Mouse (Mus musculus) liver, embryonic 14.5 days (tissue): ENCODE measurements around the gene Lexm. TPM values are rescaled to one million over a fixed set of nuclear protein-coding genes. Genes with fewer than 3 reads are reported as not detected.

ENCODE experiments used
- ATAC-seq: fragments of 200-750 bp; cut with Nextera tagmentation; 2 replicates; pipeline ENCODE4 v1.8.0; 2017; ENCODE audit warnings: moderate number of reproducible peaks, mild to moderate bottlenecking, moderate library complexity; ENCODE audit not compliant: insufficient read depth
- DNase-seq, 3 experiments: peaks; one replicate each; pipeline ENCODE4 v3.0.0-alpha.2; 2012 to 2013; ENCODE audit warnings: low read depth in 3 of 3, low spot score in 3 of 3
- H3K27ac ChIP-seq: fragments of 300-500 bp; sonication (generic); 2 replicates; pipeline ENCODE4 v1.5.1; 2014; ENCODE audit warnings: moderate library complexity, mild to moderate bottlenecking, control low read depth, inconsistent platforms
- H3K27me3 ChIP-seq: fragments of 300-500 bp; sonication (generic); 2 replicates; pipeline ENCODE4 v1.6.1; 2014; ENCODE audit warnings: mild to moderate bottlenecking, low read length, moderate library complexity; ENCODE audit not compliant: control insufficient read depth, insufficient read depth
- H3K36me3 ChIP-seq: fragments of 300-500 bp; sonication (generic); replicated peaks from 2 replicates; pipeline ENCODE4 v1.6.1; 2014; ENCODE audit warnings: low read depth; ENCODE audit not compliant: control insufficient read depth, insufficient read depth
- H3K4me1 ChIP-seq, 2 experiments: fragments of 200-500 bp in 1 of 2; fragments of 300-500 bp in 1 of 2; sonication (generic) in 1 of 2; replicated peaks; 2 replicates each; pipeline ENCODE4 v1.6.1; 2012 to 2014; ENCODE audit warnings: antibody characterized with exemption in 1 of 2, inconsistent platforms in 1 of 2, low read length in 1 of 2; ENCODE audit not compliant: control insufficient read depth in 2 of 2, insufficient read depth in 2 of 2
- H3K4me2 ChIP-seq: fragments of 300-500 bp; sonication (generic); 2 replicates; pipeline ENCODE4 v1.6.1; 2014; ENCODE audit warnings: low read depth, mild to moderate bottlenecking, control low read depth, moderate library complexity
- H3K4me3 ChIP-seq, 2 experiments: fragments of 200-500 bp in 1 of 2; fragments of 300-500 bp in 1 of 2; sonication (generic) in 1 of 2; 2 replicates each; pipeline ENCODE4 v1.5.1; 2012 to 2014; ENCODE audit warnings: low read depth in 2 of 2, low read length in 2 of 2, mild to moderate bottlenecking in 2 of 2, control low read depth in 1 of 2, inconsistent platforms in 1 of 2, moderate library complexity in 1 of 2; ENCODE audit not compliant: insufficient read depth in 1 of 2
- H3K9ac ChIP-seq: fragments of 300-500 bp; sonication (generic); replicated peaks from 2 replicates; pipeline ENCODE4 v1.6.1; 2014; ENCODE audit warnings: mild to moderate bottlenecking, control low read depth, moderate library complexity
- H3K9me3 ChIP-seq: fragments of 300-500 bp; sonication (generic); 2 replicates; pipeline ENCODE4 v1.6.1; 2016; ENCODE audit warnings: low read length, mixed read lengths; ENCODE audit not compliant: control insufficient read depth
- CTCF ChIP-seq: IDR thresholded peaks from 2 replicates; pipeline ENCODE4 v1.5.1; 2016; ENCODE audit warnings: antibody characterized with exemption, low read depth, control low read depth
- EP300 ChIP-seq: IDR thresholded peaks from 2 replicates; pipeline ENCODE4 v1.6.1; 2016; ENCODE audit warnings: antibody characterized with exemption, low read depth
- whole genome bisulfite sequencing: fragments of 180-500 bp; shearing (Covaris S2); extraction: QIAGEN DNeasy Blood & Tissue Kit; methylation state at CpG from one replicate; pipeline ENCODE4 v1.1.7; 2014; ENCODE audit not compliant: insufficient replicate concordance; 5-methylcytosine and 5-hydroxymethylcytosine counted together
- polyA plus RNA-seq, 2 experiments: library from polyadenylated mRNA; depleted of rRNA in 1 of 2; stranded (reverse) in 1 of 2; unstranded in 1 of 2; fragments of >200 nt; fragmentation: Nextera tagmentation in 1 of 2; extraction: Ambion mirVana in 1 of 2; gene quantifications; 2 replicates each; pipeline versions ENCODE4 v1.2.1 to v1.2.3; 2012 to 2014

The Lexm gene
- polyA plus RNA-seq, 2 experiments = 0.10 TPM; not detected in 1

DNA sequence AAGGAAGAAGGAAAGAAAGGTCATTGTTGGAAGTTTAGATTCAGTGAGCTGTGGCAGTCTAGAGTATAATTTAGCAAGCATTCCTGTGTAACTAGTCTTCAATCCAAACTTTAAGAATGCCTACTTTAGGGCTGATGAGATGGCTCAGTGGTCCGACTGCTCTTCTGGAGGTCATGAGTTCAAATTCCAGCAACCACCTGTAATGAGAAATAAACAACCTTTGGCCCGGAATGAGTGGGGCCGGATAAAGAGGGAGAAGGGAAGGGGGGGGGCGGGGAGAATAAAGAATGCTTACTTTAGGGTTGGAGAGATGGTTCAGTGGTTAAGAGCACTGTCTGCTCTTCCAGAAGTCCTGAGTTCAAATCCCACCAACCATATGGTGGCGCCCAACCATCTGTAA, 59.8 kb downstream of the Lexm start:
- H3K4me3 ChIP-seq = no peak overlapping the region
- H3K4me2 ChIP-seq = no peak overlapping the region
- H3K9ac ChIP-seq = no peak overlapping the region
- H3K36me3 ChIP-seq = no peaks in the 10 kb centered on the region
- TF ChIP-seq EP300 = no peak
- TF ChIP-seq CTCF = no peak
- peaks cover 4 to 15% of the 10 kb centered on the region in 2 experiments for H3K4me1 ChIP-seq
- ATAC-seq (no peak), DNase-seq (no peak)
- no peaks in the 10 kb centered on the region for H3K9me3 ChIP-seq
- H3K27me3 ChIP-seq = no peaks in the 10 kb centered on the region
- 65% methylated on average over 5 of the region's 5 CpGs for WGBS
- H3K27ac ChIP-seq = no peak overlapping the region

DNA sequence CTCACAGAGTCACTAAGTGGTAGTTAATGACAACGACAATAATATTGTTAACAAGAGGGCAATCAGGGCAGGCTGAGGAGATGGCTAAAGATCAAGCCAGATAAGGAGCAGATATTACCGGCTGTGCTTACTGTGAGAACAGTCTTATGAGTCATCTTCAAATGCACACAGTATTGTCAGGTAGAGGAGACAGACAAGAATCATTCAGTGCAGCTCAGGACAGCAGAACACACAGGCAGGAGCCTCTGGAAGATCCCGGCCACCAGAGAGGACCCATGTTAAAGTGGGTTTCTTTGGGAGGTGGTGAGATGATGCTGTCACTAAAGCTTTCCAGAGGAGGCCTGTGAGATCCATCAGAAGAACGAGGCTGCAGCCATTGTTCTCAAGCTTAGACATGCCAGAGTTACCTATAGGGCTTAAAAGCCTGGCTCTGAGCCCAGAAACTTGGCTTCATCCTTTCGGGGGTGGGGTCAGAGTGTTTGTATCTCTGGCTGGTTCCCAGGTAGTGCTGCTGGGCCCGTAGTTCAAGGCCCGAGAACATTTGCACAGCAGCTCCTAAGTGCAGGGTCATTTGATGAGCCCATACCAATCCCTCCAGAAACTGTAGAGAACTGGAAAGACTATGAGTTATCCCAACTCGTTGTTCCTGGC, 66.4 kb downstream of the Lexm start:
- Histone ChIP-seq H3K4me2 (no peak overlapping the region), H3K4me1 (no peaks in the 10 kb centered on the region; a peak in 1 of 4 replicates), H3K27me3 (no peaks in the 10 kb centered on the region), H3K36me3 (no peaks in the 10 kb centered on the region), H3K9ac (no peak overlapping the region), H3K4me3 (no peak overlapping the region), H3K27ac (no peak overlapping the region), H3K9me3 (no peaks in the 10 kb centered on the region)
- 50% methylated on average over 8 of the region's 8 CpGs for WGBS
- TF ChIP-seq CTCF (no peak), EP300 (no peak)
- DNase-seq = no peak
- ATAC-seq = no peak

DNA sequence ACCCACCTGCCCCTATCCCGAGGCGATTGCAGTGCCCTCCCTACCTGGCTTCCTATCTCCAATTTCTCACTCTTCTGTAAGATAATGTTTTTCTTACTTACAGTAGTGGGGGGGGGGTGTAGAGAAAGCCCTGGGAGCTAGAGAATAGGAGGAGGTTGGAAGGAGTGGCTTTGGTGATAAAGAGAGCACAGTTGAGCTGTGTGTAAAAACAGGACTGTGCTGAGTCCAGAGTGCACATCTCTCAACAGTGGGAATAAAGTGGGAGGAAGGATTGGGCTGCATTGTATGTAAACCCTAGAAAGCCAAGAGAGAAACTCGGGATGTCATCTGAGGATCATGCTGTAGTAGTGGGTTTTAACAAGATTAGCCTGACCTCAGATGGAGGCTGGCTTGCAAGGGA, 68.9 kb downstream of the Lexm start:
- no peak for ATAC-seq
- H3K36me3 ChIP-seq = no peaks in the 10 kb centered on the region

DNA sequence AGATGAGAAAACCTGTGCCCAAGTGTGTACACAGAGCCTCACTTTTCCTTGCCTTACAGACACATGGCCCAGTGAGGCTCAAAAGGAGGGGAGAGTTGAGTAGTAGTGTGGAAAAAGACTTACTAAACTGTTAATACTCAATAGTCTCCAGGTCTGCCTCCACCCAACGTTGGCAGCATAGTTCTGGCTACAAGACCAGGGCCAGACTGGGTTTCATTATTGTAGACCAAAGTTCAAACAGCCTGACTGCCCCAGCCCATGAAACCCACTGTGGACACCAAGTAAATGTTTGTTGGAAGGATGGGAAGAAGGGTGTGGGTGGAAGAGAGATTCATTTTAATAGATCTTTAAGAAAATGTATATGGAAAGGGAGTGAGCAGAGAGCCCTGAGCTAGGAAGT, 70.1 kb downstream of the Lexm start:
- Histone ChIP-seq H3K36me3 (no peaks in the 10 kb centered on the region), H3K27me3 (no peaks in the 10 kb centered on the region), H3K4me2 (no peak overlapping the region), H3K4me3 (no peak overlapping the region), H3K9me3 (no peaks in the 10 kb centered on the region), H3K9ac (no peak overlapping the region), H3K4me1 (no peaks in the 10 kb centered on the region; a peak in 1 of 4 replicates), H3K27ac (no peak overlapping the region)
- TF ChIP-seq CTCF (no peak), EP300 (no peak)
- no peak for ATAC-seq
- no peak for DNase-seq
- 47% methylated on average over 1 of the region's 1 CpGs for WGBS

More for the DNA sequence above, 68.9 kb downstream of the Lexm start:
- no peak for DNase-seq
- Histone ChIP-seq H3K27ac (no peak overlapping the region), H3K9ac (no peak overlapping the region), H3K4me3 (no peak overlapping the region), H3K27me3 (no peaks in the 10 kb centered on the region), H3K4me1 (no peaks in the 10 kb centered on the region; a peak in 1 of 4 replicates), H3K9me3 (no peaks in the 10 kb centered on the region), H3K4me2 (no peak overlapping the region)
- WGBS = 54% methylated on average over 3 of the region's 3 CpGs
- TF ChIP-seq CTCF (no peak), EP300 (no peak)

DNA sequence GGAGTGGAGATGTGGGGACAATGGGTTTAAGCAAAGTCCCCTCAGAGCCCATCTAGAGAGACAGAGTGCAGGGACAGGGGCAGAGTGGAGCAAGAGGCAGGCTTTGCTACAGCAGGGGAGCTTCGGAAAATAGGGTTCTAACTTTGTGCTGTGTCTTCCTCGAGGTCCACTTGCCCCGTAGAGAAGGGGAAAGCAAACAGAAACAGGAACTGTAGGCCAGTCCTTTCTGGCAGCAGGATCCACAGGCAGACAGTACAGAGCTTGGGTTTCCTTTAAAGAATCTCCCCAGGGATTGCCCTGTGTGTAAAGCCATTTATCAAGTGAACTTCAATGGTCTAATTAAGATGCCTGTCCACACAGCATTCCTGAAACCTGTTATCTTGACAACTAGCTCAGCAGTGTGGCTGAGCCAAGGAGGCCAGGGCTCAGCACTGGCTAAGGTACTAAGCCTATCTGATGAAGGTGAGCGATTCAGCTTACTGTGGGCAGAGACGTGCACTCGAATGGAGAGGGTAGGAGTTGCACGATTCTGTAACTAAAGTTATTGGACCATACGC, 71.1 kb downstream of the Lexm start:
- TF ChIP-seq CTCF = no peak
- TF ChIP-seq EP300 = no peak
- DNase-seq = no peak
- Histone ChIP-seq H3K4me1 (no peaks in the 10 kb centered on the region; a peak in 1 of 4 replicates), H3K9me3 (no peaks in the 10 kb centered on the region), H3K4me3 (no peak overlapping the region), H3K27me3 (no peaks in the 10 kb centered on the region), H3K27ac (no peak overlapping the region), H3K36me3 (no peaks in the 10 kb centered on the region), H3K4me2 (no peak overlapping the region), H3K9ac (no peak overlapping the region)
- ATAC-seq = no peak
- WGBS = 55% methylated on average over 8 of the region's 8 CpGs
